Mouse (Mus musculus) midbrain, embryonic 12.5 days (tissue): Measurements from ENCODE around the gene Dhodh. TPM values are rescaled to one million over a fixed set of nuclear protein-coding genes. Genes with fewer than 3 reads are reported as not detected.

Experiments used
- polyA plus RNA-seq: library from polyadenylated mRNA; unstranded; fragments of >200 nt; fragmentation: Nextera tagmentation; extraction: Ambion mirVana; gene quantifications from 2 replicates; pipeline ENCODE4 v1.2.1, GENCODE M21; 2016

Gene Dhodh
- polyA plus RNA-seq, 1 experiment from 2014 or later, result 41.6 TPM

Other genes starting within 250 kb of the Dhodh start
- 1.7 and 1.8 TPM in 2 replicates for gene Pmfbp1, start 114.6 kb downstream of the Dhodh start, polyA plus RNA-seq
- gene Dhx38, start 42.8 kb downstream of the Dhodh start, polyA plus RNA-seq, result 30.3 and 32.4 TPM in 2 replicates
- gene Txnl4b, start 42.8 kb downstream of the Dhodh start, polyA plus RNA-seq, result 26.9 and 27.1 TPM in 2 replicates
- 0.29 and 0.33 TPM in 2 replicates for gene Hp, start 29.5 kb downstream of the Dhodh start, polyA plus RNA-seq
- gene Pkd1l3, start 5.8 kb upstream of the Dhodh start, polyA plus RNA-seq, result 0.11 and 0.45 TPM in 2 replicates
- 172 and 181 TPM in 2 replicates for gene Ist1, start 84.6 kb upstream of the Dhodh start, polyA plus RNA-seq
- 74.6 and 80.7 TPM in 2 replicates for gene Zfp821, start 96.9 kb upstream of the Dhodh start, polyA plus RNA-seq
- 7.3 and 8.3 TPM in 2 replicates for gene Atxn1l, start 129.1 kb upstream of the Dhodh start, polyA plus RNA-seq
- 67.1 and 72.4 TPM in 2 replicates for gene Ap1g1, start 169.9 kb upstream of the Dhodh start, polyA plus RNA-seq